Mouse (Mus musculus) kidney, adult 8-10 months (tissue): ENCODE data around the gene Grin1.
A peak's percentile ranks its signal among the peaks of the same experiment; 100 is the strongest.

ENCODE experiments used
- DNase-seq, 2 experiments: peaks; one replicate each; pipeline ENCODE4 v3.0.0; 2022

Gene Grin1

DNA sequence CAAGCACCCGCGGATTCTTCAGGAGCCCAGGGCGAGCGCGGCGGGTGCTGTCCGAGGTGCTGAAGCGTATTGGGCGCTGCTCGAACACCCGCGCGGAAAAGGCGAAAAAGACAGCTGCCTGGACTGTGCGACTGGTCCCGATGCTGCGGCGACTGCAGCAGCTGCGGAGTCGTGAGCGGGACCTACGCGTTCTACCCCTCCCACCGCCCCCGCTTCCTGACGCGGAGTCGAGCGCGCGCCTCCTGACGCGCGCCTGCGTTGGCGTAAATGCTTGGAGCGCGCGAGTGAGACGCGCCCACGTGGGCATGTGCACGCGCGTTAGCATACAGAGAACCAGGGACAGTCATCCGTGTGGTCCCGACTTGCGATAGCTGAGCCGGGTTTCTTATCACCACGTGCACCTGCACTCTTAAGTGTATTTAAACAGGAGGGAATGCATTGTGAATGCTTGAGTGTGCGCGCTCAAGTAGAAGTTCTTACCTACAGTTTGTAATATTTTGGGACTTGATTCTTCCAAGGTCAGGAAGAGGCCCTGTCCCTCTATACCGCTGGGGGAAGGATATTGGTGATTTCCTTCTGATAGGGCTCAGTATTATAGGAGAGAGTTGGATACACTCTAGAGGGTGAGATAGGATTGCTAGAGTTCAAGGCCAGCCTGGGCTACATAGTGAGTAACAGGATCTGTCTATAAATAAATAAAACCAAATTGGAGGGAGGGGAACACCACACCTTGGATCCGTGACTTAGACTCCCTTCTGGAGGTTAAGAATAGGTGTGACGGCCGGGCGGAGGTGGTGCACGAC, at the start of gene Grin1:
Gene Grin1, minus strand, starts transcription at position 217 of the 803 bp plus-strand sequence.
- peak in 1 of 2 experiments; percentile 52 for DNase-seq

DNA sequence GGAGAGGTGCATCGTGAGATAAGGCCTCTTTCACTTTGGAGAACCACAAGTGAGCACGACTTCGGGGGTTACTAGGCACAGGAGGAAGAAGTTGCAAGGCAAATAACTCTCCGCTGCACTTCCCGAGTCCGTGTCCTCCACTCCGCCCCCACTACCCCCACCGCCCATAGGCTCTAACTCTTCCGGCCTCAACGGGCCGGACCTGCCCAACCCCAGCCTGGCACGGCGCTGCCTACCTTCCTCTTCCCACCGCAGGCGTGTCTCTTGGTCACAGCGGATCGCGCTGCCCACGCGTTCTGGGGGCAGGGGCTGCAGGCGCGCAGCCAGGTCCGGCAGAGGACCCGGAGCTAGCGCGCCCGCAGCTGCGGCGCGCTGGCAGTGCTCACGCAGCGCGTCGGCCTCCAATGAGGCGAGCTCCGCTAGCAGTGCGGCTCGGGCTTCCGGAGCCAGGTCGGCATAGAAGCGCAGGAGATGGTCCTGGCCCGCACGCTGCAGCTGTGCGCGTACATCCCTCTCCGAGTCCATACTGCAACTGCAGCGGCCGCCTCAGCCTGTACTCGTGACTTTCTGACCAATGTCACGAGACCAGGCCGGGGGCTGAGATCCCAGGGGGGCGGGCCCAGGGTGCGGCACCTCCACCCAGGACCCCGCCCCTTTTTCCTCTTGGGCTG, 46.2 kb upstream of the Grin1 start, which contains the start of gene Uap1l1:
Gene Uap1l1, minus strand, starts transcription at position 592 of the 671 bp plus-strand sequence.
- peak; percentile 84 to 85 for DNase-seq

- no peak for DNase-seq
These were observed 45.7 kb upstream of the Grin1 start for GRCm38 (mm10) chr2:25364761-25365090.

GRCm38 (mm10) chr2:25364313-25364712, 45.3 kb upstream of the Grin1 start:
- DNase-seq, result no peak

- DNase-seq, result no peak
These were observed 44.6 kb upstream of the Grin1 start for GRCm38 (mm10) chr2:25363478-25364178.

DNA sequence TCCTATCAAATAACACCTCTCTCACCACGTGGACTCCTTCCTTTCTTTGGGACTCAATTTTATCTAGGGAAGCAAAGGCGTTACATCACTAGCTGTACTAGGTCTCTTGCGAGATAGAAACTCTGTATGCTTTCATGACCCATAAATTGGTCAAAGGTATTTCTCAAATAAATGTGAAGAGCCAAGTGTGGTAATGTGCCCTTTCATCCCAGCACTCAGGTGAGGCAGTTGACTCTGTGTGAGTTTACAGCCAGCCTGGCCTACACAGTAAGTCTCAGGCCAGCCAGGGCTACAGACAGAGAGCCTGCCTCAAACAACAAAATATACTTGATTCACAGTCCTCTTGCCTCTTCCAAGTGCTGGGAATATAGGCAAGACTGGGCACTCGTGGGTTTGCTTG, 40.9 kb upstream of the Grin1 start:
- DNase-seq, result no peak

DNA sequence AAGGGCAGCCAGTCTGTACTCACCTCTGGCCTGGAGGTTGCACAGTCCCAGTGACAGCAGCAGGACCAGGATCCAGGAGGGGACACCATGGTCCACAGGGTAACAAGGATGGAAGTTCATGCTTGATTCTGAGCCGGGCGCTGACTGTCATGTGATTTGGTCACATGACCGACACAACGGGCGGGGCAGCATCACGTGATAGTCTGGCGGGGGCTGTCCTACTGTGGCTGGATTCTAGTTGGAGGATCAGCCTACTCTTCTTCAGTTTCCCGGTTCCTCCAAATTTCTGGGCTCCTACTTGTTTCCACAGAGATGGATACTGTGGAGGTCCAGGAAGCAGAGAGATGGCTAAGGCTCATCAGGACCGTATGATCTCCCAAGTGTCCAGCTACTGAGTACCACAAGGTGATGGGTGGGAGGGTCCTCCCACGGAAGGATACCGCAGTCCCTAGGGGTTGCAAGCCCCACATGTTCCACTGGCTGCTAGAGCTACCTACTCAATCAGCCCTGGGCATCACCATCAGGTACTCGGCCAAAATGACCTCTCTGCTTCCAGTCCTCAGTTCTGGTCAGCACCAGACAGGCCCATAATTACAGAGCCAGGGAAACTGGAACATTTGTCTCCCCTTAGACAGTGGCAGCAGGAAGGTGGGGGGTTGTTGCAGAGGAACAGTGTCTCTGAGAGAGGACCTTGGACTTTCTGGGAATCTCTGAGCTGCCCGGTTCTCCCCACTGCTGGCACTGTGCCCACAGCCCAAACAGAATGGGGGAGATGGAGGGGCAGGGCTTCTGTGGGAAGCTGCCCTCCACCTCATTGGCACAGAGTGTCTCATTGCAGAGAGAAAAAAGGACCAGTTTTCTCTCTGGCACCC, 37.5 kb upstream of the Grin1 start, which contains the start of gene Dpp7:
Gene Dpp7, minus strand, starts transcription at position 152 of the 872 bp plus-strand sequence.
- peak; percentile 80 to 89 for DNase-seq

DNA sequence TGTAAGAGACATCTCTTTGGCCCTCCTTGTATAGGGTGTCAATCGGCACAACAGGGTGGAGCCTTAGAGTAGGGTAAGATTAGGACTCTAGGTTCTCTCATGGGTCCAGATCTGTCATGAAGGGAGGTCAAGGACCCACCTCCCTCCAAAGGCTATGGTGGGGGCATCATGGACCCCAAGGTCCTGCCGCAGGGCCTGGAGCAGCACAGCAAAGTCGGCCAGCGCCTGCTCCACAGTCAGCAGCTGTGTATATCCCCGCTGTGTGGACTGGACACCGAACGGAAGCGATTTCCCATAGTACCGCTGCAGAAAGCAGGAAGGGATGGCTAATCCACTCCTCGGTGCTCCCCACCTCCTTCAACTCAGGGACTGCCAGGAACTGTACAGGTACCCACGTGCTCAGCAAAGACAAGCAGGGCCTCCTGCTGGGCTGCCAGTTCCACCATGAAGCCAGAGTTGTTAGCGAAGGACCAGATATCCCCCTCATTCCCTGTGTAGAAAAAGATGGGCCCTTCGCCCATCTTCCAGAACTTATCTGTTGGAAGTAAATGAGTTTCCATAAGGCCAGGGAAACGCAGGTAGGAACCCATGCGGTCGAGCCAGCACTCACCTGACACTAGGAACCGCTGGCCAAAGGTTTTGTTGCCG, 36.6 kb upstream of the Grin1 start:
- DNase-seq, result no peak

DNA sequence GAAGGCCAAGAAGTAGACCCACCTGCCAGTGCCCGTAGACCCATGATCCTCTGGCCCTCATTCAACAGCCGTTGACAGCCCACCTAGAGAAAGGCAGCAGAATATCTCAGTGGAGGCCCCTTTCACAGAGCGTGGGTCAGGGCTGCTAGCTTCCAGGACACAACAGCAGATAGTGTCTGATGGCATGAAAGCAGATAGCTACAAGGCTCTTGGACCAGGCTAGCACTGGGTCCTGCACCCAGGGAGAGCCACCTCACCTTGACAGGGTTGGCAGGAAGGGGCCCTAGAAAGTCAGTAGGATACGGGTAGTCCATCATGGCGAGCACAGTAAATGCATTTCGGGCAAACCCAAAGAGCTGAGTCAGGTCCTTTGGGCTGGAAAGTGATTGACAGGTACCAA, 35.2 kb upstream of the Grin1 start:
- DNase-seq, result no peak

- DNase-seq, result no peak
These were observed 31.7 kb upstream of the Grin1 start for GRCm38 (mm10) chr2:25350701-25351100.

- no peak for DNase-seq
These were observed 30.5 kb upstream of the Grin1 start for GRCm38 (mm10) chr2:25349499-25349898.

DNA sequence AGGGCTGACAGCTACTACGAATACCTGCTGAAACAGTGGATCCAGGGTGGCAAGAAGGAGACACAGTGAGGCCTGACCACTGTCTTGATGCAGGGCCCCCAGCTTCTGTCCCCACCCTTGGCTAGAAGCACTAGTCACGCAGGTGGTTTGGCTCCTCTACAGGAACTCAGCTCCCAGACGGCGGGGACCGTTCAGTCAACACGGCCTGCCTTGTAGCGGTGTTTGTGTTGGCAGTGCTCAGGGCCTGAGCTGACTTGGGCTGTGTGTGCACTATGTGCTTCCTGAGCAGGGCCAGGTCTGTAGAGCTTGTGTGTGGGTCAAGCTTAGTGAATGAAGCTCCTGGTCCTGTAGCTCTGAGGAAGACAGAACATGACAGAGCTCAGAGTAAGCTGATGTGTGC, 29.2 kb upstream of the Grin1 start:
- DNase-seq, result no peak

DNA sequence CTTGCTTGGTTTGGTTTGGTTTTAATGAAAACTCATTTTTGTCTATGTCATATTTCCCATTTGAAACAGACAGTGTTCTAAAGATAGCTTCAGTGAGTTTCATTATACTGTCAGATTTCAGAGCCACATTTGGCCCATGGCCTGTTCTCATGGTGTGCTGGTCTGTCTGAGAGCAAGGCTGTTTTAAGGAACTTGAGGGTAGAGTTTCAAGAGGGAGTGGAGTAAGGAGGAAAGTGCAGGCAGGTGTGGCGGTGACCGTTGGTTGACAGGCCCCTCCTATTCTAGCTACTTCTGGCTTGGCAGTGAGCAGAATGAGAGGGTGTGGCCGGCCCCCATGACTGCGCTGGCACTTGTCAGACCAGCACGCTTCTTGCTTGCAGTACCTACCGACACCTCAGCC, 19.3 kb upstream of the Grin1 start:
- DNase-seq, result no peak

DNA sequence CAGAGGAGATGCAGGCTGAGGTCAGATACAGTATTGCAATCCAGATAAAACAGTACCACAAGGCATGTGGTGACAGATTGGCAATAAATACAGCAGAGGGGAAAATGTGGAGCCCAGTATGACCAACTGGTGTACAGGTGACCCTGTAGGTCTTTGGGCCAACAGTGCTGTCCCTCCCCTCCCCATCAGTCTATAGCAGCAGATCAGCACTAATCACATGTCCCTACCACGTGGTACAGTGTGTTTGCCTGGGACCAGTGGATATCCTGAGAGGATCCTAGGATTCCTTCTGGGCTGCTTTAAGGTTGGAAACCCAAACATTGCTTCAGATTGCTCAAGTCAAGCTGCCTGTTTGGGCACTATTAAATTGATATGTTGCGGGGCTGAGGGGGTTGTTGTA, 14.6 kb upstream of the Grin1 start:
- no peak for DNase-seq

GRCm38 (mm10) chr2:25332286-25333160, 13.5 kb upstream of the Grin1 start, which contains the start of gene Man1b1:
TSS of gene Man1b1 (plus strand) at chr2:25332338.
- peak; percentile 99 for DNase-seq

DNA sequence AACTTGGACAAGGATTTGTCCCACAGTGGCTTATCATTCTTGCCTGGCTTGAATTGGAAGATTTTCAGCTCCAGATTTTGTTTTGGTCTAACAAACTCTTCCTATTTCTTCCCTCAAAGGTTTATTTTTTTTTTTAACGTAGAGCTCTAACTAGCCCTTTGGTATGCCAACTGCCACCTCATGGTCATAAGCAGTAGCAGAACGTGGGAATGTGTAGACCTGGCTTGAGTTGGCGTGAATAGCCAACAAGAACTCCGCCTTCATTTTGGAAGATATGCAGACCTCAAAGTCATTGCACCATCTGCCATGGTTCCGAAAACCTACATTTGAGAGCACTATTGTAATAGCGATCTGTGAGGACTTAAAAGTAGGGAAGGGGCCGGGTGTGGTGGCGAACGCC, 12.5 kb upstream of the Grin1 start:
- no peak for DNase-seq

GRCm38 (mm10) chr2:25328440-25328839, 9.5 kb upstream of the Grin1 start:
- DNase-seq, result peak in 1 of 2 experiments; percentile 44

DNA sequence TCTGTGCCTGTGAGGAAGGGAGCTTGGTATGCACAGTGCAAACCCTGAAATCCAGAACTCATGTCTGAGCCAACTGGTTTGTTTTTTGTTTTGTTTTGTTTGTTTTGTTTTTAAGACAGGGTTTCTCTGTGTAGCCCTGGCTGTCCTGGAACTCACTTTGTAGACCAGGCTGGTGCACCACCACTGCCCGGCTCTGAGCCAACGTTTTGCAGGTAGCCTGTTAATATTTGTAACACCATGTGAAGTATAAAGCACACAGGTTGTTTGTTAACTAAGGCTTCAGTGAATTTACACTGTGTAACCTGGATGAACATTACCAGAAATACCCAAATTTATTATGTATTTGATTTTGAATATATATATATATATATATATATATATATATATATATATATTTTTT, 7.0 kb upstream of the Grin1 start:
- DNase-seq, result peak in 1 of 2 experiments; percentile 37

- DNase-seq, result no peak
These were observed 1.1 kb upstream of the Grin1 start for GRCm38 (mm10) chr2:25320084-25320483.

DNA sequence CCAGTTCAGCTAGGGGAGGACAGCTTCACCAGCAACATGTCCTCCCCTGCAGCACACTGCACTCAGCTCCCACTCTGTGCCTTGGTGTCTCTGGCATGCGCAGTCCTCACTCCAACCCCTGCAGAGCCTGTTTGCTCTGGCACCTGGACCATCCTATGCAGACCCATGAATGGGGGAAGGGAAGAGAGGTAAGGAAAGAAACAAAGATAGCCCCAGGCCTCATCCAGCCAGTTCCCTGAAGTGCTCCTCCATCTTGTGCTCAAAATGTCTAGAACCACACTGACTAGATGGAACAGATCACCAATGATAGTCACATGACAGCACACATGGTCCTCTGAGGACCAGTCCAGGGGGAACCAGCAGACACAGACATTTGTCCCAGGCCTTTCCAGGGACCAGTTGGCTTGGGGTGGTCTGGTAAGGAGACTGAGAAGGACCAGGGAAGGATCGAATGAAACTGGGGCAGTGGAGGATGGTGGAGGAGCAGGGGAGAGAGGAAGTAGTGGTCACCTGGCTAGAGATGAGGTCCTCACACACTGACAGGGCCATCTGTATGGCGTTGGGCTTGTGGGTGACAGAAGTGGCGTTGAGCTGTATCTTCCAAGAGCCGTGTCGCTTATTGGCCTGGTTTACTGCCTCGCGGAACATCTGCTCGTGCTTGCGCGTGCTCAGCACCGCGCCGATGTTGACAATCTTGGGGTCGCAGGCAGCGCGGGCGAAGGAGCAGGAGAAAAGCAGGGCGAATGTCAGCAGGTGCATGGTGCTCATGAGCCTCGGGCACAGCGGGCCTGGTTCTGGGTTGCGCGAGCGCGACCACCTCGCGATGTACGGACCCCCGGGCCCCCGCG, 644 bp downstream of the Grin1 start:
- no peak for DNase-seq
